Mouse (Mus musculus) common myeloid progenitor, adult 5-6 weeks (primary cell): Measurements from ENCODE around the gene Ccl27a. TPM values are rescaled to one million over a fixed set of nuclear protein-coding genes. Genes with fewer than 3 reads are reported as not detected.
"Not testable (repeated sequence)": the region's sequence is repeated elsewhere in the genome, so short reads cannot be mapped to it uniquely, and the experiment has no call there.

Source experiments
- ATAC-seq: replicated peaks from 2 replicates; pipeline ENCODE4 v1.8.0; 2016; ENCODE audit warnings: low read depth, mild to moderate bottlenecking, moderate TSS enrichment, inconsistent platforms; ENCODE audit not compliant: poor library complexity, severe bottlenecking
- total RNA-seq: library from RNA; stranded (forward); fragments of 200-1000, 187-1606 nt; gene quantifications from 2 replicates; pipeline ENCODE4 v1.2.3, GENCODE M21; 2017

The Ccl27a gene
- 7.3 and 18.8 TPM in 2 replicates for total RNA-seq

DNA sequence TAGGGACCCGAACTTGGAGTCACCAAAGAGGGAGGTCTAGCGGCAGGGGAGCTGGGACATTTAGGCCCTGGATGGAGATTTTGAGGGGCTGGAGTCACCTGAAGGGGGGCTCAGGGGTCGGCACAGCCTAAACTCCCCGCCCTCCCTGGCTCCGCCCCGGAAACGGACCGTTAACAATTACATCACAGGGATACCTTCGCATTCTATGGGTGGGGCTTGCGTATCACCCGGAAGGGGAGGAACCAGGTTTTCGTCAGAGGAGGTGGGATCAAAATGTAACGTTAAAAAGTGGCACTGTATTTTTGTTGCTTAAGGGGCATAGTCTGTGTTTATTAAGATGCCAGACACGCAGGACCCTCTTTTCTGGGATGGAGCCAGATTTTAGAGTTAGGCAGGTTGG lies at the start of gene Ccl27a:
Ccl27a (minus strand) TSS at position 246 of the 400 bp plus-strand sequence.
- peak; percentile 62; the same call in 1 of the 2 replicates for ATAC-seq

GRCm38 (mm10) chr4:41783197-41783596 lies 9.2 kb upstream of the Ccl27a start:
- ATAC-seq, result not testable (repeated sequence)

DNA sequence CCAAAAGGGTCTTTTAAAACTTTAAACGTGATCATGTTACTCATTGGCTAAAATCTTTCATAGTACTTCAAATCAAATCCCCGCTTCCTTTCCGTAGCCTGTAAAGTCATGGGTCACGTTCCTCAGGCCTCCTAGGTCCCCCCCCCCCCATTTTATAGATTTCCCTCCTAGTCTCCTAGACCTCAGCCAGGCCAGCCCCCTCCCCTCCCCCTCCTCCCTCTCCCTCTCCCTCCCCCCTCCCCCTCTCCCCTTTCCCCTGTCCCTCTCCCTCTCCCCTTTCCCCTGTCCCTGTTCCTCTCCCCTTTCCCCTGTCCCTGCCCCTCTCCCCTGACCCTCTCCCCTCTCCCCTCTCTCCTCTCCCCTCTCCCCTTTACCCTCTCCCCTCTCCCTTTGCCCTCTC lies 8.7 kb upstream of the Ccl27a start:
- not testable (repeated sequence) for ATAC-seq

DNA sequence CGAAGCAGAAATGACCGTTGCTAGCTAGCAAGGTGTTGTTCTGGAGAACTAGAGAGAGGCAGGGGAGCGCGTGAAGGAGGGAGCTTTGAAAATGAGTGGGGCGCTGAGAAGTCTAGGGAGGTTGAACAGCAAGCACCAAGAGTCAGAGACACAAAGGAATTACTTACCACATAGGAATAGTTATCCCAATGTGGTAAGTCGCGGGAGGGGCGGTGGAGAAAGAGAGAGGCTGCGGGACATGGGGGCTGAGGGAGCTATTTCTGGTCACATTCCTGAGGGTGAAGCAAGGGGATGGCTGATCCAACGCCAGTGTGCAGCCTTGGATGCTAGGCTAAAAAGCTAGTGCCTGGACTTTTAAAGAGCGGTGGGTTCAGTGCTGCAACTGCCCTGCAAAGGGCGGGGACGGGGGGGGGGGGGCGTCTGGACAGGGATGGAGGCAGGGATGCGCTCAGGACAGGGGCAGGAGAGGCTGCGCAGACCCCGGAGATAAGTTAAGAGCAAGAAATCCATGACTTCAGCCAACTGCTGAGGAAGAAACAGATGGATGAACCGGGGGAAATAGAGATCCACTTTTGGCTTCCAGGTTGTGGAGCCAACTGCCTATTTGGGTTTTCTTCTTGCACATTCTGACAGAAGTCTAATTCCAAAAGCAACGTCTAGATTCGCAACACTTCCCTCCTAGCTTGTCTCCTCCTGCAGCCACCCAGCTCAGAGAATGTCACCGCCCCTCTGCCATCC lies 7.9 kb upstream of the Ccl27a start:
- ATAC-seq, result not testable (repeated sequence)

GRCm38 (mm10) chr4:41781271-41781670 lies 7.2 kb upstream of the Ccl27a start:
- not testable (repeated sequence) for ATAC-seq

DNA sequence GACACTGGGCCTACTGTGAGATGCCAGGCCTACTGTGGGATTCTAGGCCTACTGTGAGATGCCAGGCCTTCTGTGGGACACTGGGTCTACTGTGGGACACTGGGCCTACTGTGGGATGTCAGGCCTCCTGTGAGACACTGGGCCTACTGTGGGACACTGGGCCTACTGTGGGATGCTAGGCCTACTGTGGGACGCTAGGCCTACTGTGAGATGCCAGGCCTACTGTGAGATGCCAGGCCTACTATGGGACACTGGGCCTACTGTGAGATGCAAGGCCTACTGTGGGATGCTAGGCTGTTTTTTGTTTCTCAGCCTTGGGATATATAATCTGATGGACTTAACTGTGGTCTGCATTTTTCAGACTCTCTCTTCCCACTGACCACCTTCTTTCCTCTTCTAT lies 1.8 kb upstream of the Ccl27a start:
- ATAC-seq, result not testable (repeated sequence)

- ATAC-seq, result not testable (repeated sequence)
Measured at GRCm38 (mm10) chr4:41774506-41774905, 459 bp upstream of the Ccl27a start.

DNA sequence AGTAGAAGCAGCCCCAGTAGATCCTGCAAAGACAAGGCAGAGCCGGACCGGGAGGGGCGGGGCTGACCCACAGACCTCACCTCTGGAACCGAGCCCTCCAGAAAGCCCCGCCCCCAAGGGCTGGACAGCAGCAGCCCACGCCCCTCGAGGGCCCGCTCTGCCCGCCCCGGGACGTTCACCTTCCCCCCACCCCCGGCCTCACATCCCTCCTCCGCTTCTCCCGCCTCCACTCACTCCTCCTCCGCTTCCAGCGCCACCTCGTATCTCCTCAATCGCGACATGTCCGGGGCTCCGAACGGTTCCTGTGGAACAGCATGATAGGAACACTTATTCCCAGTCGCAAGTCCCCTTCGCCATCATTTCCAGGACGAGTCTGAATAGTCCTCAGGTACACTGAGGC lies 545 bp downstream of the Ccl27a start:
- ATAC-seq, result 0 out of 2 replicates have a peak, but pooled peaks have one; percentile 50

DNA sequence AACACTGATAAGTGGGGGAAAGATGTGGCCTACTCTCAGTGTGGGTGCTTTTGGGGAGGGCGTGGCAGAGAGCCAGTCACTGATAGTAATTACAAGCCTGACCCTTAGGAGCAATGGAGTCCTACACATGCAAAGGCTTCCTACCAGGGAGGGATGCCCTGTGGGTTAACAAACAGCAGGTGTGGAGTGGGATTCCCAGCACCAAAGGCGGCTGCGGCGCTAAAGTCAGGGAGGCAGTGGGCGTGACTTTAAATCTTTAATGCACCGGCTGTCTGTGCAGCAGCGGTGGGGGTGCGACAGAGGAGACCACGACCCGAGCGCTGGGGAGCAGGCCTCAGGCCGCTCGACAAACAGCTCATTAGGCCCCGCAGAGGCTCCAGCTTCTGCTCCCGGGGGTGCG lies 1.1 kb downstream of the Ccl27a start:
- ATAC-seq, result not testable (repeated sequence)

GRCm38 (mm10) chr4:41767301-41767700 lies 6.7 kb downstream of the Ccl27a start:
- ATAC-seq, result not testable (repeated sequence)

GRCm38 (mm10) chr4:41763176-41763575 lies 10.9 kb downstream of the Ccl27a start:
- not testable (repeated sequence) for ATAC-seq

- not testable (repeated sequence) for ATAC-seq
Measured at GRCm38 (mm10) chr4:41762688-41763114, 11.3 kb downstream of the Ccl27a start.

DNA sequence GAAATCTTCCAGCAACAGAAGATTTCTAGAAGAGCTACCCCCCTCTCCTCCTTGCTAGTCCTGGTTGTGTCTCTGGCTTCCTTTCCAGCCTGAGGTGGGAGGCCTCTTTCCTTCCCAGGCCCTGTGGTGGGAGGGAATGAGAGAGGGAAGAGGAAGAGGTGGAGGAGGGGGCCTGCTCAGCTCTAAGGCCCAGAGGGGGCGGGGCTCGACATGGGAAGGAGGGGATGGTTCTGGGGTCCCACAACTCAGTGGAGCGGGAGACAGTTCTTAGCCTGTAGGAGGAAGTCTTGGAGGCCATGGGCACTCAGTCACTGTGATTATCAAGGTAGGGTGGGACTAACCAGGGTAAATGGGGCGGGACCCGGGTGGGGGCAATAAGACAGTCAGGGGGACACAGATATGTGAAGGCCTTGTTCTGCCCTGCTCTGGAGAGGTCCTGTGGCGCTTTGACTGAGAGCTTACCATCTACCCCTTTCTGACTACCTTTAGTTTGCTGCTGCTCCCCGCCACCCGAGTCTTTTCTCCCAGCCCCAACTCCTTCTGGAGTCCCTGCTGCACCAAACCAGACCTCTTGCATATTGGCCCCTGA lies 11.9 kb downstream of the Ccl27a start:
- no peak for ATAC-seq

DNA sequence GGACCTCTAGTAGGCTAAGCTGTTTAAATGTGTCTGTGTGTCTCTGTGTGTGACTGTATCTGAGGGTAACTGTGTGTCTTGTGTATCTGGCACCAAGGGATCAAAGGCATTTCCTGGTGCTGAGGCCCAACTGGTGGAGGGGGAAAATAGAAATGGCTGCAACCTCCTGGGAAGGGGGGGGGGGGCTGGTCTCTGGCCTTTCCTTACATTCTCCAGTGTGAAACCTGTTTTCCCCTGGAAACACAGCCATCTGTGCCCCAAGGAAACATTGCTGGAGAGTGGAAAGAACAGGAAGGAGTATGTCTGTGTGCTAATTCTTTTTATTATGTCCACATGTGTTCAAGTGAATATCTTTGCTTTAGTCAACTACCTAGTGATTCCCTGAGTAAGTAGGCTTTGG lies 12.4 kb downstream of the Ccl27a start:
- ATAC-seq, result no peak

GRCm38 (mm10) chr4:41760911-41761310 lies 13.1 kb downstream of the Ccl27a start:
- no peak for ATAC-seq

GRCm38 (mm10) chr4:41760288-41760721 lies 13.7 kb downstream of the Ccl27a start:
- peak; percentile 72 for ATAC-seq

DNA sequence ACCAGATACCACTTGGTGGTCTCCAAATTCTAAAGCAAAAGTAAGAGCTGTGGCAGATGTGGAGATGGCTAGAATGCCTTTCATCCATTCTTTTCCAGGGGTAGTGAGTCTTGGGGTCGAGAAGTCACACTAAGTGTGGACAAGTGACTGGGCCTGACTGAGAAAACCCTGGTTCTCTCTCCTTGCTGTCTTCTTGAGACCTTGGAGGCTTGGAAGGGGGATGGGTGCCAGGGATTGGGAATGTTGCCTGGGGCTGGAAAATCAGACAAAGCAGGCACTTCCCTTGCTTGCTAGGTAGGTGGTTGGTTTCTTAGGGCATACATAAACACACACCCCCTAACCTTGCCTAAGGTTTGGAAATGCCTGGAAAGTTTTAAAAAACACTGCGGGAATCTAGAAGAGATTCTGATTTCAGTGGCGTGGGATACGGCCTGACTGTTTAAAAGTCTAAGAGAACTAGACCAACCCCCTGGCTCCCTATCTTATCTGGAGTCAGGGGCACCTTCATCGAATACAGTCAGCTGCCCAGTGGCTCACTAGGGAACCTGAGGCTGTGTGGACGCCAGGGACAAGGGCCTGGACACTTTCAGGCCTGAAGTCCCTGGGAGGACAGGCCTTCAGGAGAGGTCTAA lies 14.3 kb downstream of the Ccl27a start:
- no peak for ATAC-seq

GRCm38 (mm10) chr4:41759206-41759605 lies 14.8 kb downstream of the Ccl27a start:
- ATAC-seq, result peak; percentile 3

DNA sequence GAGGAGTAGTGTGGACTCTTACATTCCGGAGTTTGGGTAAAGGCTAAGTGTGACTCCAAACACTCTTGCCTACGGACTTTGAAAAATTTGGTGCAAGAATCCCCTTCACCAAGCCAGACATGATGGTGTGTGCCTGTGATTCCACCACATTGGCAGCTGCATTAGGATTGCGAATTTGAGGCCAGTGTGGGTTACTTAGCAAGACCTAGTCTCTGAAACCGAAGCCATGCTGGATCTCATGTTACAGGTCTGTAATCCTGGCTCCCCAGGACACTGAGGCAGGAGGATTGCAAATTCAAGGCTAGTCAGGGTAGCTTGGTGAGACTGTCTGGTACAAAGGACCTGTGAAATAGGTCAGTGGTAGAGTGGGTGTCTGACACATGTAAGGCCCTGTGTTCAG lies 15.3 kb downstream of the Ccl27a start:
- ATAC-seq, result no peak

GRCm38 (mm10) chr4:41758021-41758420 lies 16.0 kb downstream of the Ccl27a start:
- ATAC-seq, result no peak

GRCm38 (mm10) chr4:41757321-41757720 lies 16.7 kb downstream of the Ccl27a start:
- no peak for ATAC-seq
